Mouse (Mus musculus): ENCODE results near the gene Rabif.

The Rabif gene

GRCm38 (mm10) chr1:134552396-134552795 lies 57.9 kb downstream of the Rabif start:
- no peak for DNase-seq (ENCODE audit: low spot score in 2 of 2)

GRCm38 (mm10) chr1:134555240-134555870 lies 60.9 kb downstream of the Rabif start:
- no peak for DNase-seq (ENCODE audit: low spot score in 2 of 2)

DNA sequence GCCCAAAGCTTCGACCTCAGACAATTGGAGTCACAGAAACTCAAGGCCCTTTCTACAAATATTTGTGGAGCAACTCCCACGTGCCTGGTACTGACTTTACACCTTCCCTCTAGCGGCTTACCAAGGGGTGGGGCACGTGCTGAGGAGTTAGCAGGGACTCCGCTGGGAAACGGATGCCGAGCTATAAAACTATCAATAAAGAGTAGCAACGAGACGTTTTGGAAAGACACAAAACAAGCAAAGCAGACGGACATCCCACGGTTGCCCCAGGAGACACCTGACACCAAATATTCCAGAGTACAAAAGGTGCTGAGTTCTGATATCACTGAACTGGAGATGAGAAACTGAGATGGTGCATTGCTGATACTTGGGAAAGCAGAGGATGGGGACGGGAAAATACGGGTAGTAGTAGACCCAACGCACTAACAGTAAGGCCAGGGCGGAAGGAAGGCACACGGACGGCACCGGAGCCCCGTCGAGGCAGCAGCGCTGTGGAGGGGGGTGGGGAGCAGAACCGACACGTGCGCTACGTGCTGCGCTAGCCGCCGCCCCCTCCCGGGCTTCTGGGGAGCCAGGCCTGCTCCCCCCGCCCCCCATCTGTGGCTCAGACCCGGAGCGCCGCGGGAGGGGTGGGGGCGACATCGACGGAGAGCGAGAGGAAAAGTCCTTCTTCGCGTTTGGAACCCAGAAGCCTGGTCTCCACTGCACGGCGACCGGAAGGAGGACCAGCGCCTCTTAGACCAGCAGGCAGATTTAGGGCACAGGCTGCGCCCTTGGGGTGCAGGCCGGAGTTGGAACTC lies 61.6 kb downstream of the Rabif start:
- DNase-seq (ENCODE audit: low spot score in 2 of 2), result peak; percentile 5 to 17

DNA sequence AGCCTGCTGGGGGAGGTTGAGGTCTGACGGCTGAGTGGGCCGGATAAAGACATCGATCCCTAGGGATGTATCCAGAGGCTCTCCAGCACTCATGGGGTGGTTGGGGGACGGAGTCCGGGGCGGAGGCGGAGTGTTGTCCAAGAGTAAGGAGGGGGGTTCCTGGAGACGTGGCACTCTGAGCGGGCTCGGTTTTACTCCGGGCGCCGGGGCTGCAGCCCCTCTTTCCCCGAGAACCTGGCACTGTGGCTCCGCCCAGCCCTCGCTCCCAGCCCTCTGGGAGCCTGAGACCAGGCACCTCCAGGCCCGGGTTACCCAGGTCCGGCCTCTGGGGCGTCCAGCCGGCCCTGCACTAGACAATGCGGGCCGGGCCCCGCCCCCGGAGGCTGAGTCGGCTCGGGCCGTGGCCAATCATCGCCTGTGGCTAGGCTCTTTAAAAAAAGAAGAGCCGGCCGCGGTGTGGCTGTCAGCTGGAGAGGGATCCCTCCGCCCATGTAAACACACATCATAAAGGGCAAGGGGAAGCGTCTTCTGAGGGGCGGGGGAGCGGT lies 62.3 kb downstream of the Rabif start:
- DNase-seq (ENCODE audit: low spot score in 2 of 2), result peak; percentile 88 to 91
